Mouse (Mus musculus): Measurements from ENCODE around the gene Krt80. TPM values are rescaled to one million over a fixed set of nuclear protein-coding genes. Genes with fewer than 3 reads are reported as not detected.

Krt80 gene
- total and polyA plus RNA-seq, 3 experiments, result 0.20 TPM; not detected in 2

DNA sequence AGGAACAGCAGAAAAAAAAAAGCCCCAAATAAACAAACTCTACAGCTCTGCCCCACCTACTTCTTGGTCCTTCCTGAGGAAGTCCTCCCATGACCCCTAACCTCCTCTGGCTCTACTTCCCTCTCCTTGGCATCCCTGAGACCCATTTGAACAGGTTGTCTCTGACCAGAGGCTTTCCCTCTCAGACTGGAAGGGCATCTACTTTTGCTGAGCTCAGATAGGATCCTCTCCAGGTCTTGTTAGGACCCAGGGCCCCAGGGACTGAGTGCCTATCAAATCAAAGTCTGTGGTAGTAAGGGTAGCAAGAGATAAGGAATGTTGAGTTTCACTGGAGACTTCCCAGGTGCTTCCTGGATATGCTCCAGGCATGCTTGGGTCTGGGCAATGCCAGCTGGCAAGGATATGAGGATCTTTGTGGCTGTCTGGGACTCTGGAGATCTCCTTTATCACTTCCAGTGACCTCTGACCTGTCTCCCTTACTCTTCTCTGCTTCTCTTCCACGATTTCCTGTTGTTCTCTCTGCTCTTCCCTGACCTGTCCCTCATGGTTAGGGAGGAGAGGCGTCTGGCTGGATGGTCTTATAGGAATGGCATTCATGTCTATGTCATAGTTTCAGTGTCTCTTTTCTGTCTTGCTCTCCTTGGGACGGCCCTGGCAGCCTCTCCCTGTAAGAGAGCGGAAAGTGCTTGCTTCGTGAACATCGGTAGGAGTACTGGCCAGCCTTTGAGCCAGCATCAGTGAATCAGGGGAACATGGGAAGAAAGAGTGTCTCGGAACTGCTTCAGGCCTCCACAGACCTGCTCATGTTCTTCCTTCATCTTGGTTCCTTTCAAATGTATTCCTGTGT lies 2.4 kb upstream of the Krt80 start:
- in situ Hi-C loops (cut with MboI; ENCODE audit: low pct_ligation_motif_present, low pct_unique_long_range_greater_than_20kb, low sequenced_read_pairs) (no loop called here), dilution Hi-C loops (cut with MboI; ENCODE audit: extremely low pct_ligation_motif_present, extremely low pct_unique_long_range_greater_than_20kb, low sequenced_read_pairs) (no loop called here)
- peaks cover 83% of the 10 kb centered on the region for H3K27me3 ChIP-seq (replicated peaks)
- H3K4me3 ChIP-seq (replicated peaks in 1 of 3; ENCODE audit: low read depth in 2 of 3, low read length in 2 of 3, poor library complexity in 1 of 3), result no peak overlapping the region
- H3K79me2 ChIP-seq (replicated peaks; ENCODE audit: control insufficient read depth, extremely low read depth, insufficient read depth, poor library complexity, severe bottlenecking), result no peaks in the 10 kb centered on the region
- peaks cover 0 to 25% of the 10 kb centered on the region in 2 experiments; a peak in 2 of 4 replicates for H3K4me1 ChIP-seq (ENCODE audit: control insufficient read depth in 1 of 2, insufficient read depth in 2 of 2)
- H3K36me3 ChIP-seq (replicated peaks in 1 of 2; ENCODE audit: control insufficient read depth in 1 of 2, insufficient read depth in 1 of 2, low read length in 1 of 2), result no peaks in the 10 kb centered on the region
- H3K9ac ChIP-seq (ENCODE audit: insufficient read depth, low read depth), result no peak overlapping the region
- no peak for DNase-seq (ENCODE audit: extremely low read depth)
- TF ChIP-seq EP300 (IDR thresholded peaks at IDR 0.05; ENCODE audit: low read length) (no peak), NRF1 (IDR thresholded peaks at IDR 0.05; ENCODE audit: low read depth, low read length) (no peak), POLR2A (IDR thresholded peaks at IDR 0.05; ENCODE audit: low read depth, low read length) (no peak), ZMIZ1 (IDR thresholded peaks at IDR 0.05; ENCODE audit: low read depth, low read length) (no peak), ETS1 (conservative IDR thresholded peaks at IDR 0.05; ENCODE audit: low read depth, low read length) (no peak), USF2 (conservative IDR thresholded peaks at IDR 0.05; ENCODE audit: low read depth, low read length) (no peak), CHD1 (IDR thresholded peaks at IDR 0.05; ENCODE audit: low read depth, low read length) (no peak), ZC3H11A (IDR thresholded peaks at IDR 0.05; ENCODE audit: low read depth, low read length) (no peak), GABPA (IDR thresholded peaks at IDR 0.05; ENCODE audit: insufficient replicate concordance, low read depth, low read length) (no peak), MXI1 (IDR thresholded peaks at IDR 0.05; ENCODE audit: low read depth, low read length) (no peak), UBTF (IDR thresholded peaks at IDR 0.05; ENCODE audit: low read depth, low read length) (no peak), CTCF (conservative IDR thresholded peaks at IDR 0.05 in 1 of 2, IDR thresholded peaks at IDR 0.05 in 1 of 2; ENCODE audit: low read depth in 2 of 2, low read length in 2 of 2) (no peak), TBP (conservative IDR thresholded peaks at IDR 0.05; ENCODE audit: low read depth, low read length) (no peak), RCOR1 (conservative IDR thresholded peaks at IDR 0.05; ENCODE audit: low read depth, low read length) (no peak), CHD2 (IDR thresholded peaks at IDR 0.05; ENCODE audit: low read length) (no peak)
- H3K9me3 ChIP-seq (replicated peaks; ENCODE audit: low read length), result no peaks in the 10 kb centered on the region
- no peak overlapping the region for H3K4me2 ChIP-seq (ENCODE audit: insufficient read depth, low read depth, poor library complexity, severe bottlenecking)
- H3K27ac ChIP-seq (ENCODE audit: insufficient read depth, low read depth), result no peak overlapping the region

DNA sequence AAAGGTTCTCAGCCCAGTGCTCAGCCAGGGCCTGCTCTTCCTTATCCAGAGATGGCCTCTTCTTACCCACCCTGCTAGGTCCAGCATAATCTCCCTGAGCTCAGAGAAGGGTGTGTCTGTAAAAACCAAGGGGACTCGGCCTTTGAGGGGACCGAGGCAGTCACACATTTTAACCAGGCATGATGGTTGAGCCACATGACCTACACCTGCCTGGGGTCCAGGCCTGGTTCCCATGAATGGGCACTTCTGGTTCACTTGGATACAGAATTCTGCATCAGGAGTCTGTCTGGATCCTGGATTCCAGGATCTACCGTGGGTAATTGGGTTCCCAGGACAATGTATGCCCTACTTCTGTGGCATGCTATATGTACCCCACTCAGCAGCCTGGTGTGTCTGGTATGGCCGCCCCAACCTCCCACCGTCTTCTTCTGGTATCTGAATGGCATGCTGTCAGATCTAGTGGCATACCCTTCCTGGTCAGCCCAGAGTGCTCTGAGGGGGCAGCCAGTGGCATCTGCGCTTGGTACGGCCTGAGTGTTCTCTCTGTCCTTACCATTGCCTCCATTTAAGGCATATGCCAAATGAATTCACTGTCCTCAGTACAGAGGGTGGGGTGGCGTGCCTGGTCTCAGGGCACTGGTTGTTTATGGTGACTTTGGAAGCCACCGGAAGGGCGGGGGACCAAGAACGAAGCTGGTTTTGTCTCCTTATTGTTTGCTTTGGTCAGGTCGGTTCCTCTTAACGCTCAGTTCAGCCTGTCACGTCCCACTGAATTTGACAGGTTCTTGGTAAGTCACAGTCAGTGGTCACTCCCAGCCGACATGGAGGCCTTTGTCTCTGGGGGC lies 1.4 kb upstream of the Krt80 start:
- TF ChIP-seq SMC3 (IDR thresholded peaks at IDR 0.05; ENCODE audit: low read depth, low read length), result no peak
- no peak for TF ChIP-seq TCF12 (IDR thresholded peaks at IDR 0.05; ENCODE audit: low read depth, low read length)
- TF ChIP-seq IRF4 (IDR thresholded peaks at IDR 0.05; ENCODE audit: low read depth, low read length), result no peak
- no peak for TF ChIP-seq ELF1 (IDR thresholded peaks at IDR 0.05; ENCODE audit: low read depth, low read length)
- TF ChIP-seq ZKSCAN1 (IDR thresholded peaks at IDR 0.05; ENCODE audit: borderline replicate concordance, low read depth, low read length), result no peak
- TF ChIP-seq JUN (IDR thresholded peaks at IDR 0.05; ENCODE audit: insufficient read depth, low read depth, low read length), result no peak
- no peak for TF ChIP-seq EP300 (IDR thresholded peaks at IDR 0.05; ENCODE audit: low read length)
- TF ChIP-seq ZNF384 (IDR thresholded peaks at IDR 0.05; ENCODE audit: low read depth, low read length), result no peak
- TF ChIP-seq MEF2A (IDR thresholded peaks at IDR 0.05; ENCODE audit: borderline replicate concordance, low read depth, low read length), result no peak
- no peak for TF ChIP-seq HCFC1 (IDR thresholded peaks at IDR 0.05; ENCODE audit: low read depth, low read length)
- TF ChIP-seq CTCF (conservative IDR thresholded peaks at IDR 0.05 in 1 of 2, IDR thresholded peaks at IDR 0.05 in 1 of 2; ENCODE audit: low read depth in 2 of 2, low read length in 2 of 2), result no peak
- TF ChIP-seq MAX (IDR thresholded peaks at IDR 0.05; ENCODE audit: low read length), result no peak
- no peak for TF ChIP-seq CHD2 (IDR thresholded peaks at IDR 0.05; ENCODE audit: low read length)
- no peak for TF ChIP-seq MAZ (IDR thresholded peaks at IDR 0.05; ENCODE audit: low read depth, low read length)
- no peak for TF ChIP-seq POLR2AphosphoS2 (IDR thresholded peaks at IDR 0.05; ENCODE audit: low read depth, low read length)
- TF ChIP-seq ZMIZ1 (IDR thresholded peaks at IDR 0.05; ENCODE audit: low read depth, low read length), result no peak
- TF ChIP-seq PAX5 (IDR thresholded peaks at IDR 0.05; ENCODE audit: low read length), result no peak
- no peak for TF ChIP-seq USF1 (IDR thresholded peaks at IDR 0.05; ENCODE audit: low read depth, low read length)
- no peak for TF ChIP-seq ZC3H11A (IDR thresholded peaks at IDR 0.05; ENCODE audit: low read depth, low read length)
- no peak for TF ChIP-seq ETS1 (conservative IDR thresholded peaks at IDR 0.05; ENCODE audit: low read depth, low read length)
- in situ Hi-C loops (cut with MboI; ENCODE audit: low pct_ligation_motif_present, low pct_unique_long_range_greater_than_20kb, low sequenced_read_pairs) (no loop called here), dilution Hi-C loops (cut with MboI; ENCODE audit: extremely low pct_ligation_motif_present, extremely low pct_unique_long_range_greater_than_20kb, low sequenced_read_pairs) (no loop called here)
- no peak overlapping the region for H3K9ac ChIP-seq (ENCODE audit: insufficient read depth, low read depth)
- no peaks in the 10 kb centered on the region for H3K79me2 ChIP-seq (replicated peaks; ENCODE audit: control insufficient read depth, extremely low read depth, insufficient read depth, poor library complexity, severe bottlenecking)
- H3K36me3 ChIP-seq (replicated peaks in 1 of 2; ENCODE audit: control insufficient read depth in 1 of 2, insufficient read depth in 1 of 2, low read length in 1 of 2), result no peaks in the 10 kb centered on the region
- no peak overlapping the region for H3K4me2 ChIP-seq (ENCODE audit: insufficient read depth, low read depth, poor library complexity, severe bottlenecking)
- peaks cover 0 to 28% of the 10 kb centered on the region in 2 experiments; a peak in 2 of 4 replicates for H3K4me1 ChIP-seq (ENCODE audit: control insufficient read depth in 1 of 2, insufficient read depth in 2 of 2)
- no peak for DNase-seq (ENCODE audit: extremely low read depth)
- peaks cover 83% of the 10 kb centered on the region for H3K27me3 ChIP-seq (replicated peaks)
- no peak overlapping the region for H3K4me3 ChIP-seq (replicated peaks in 1 of 3; ENCODE audit: low read depth in 2 of 3, low read length in 2 of 3, poor library complexity in 1 of 3)
- H3K27ac ChIP-seq (ENCODE audit: insufficient read depth, low read depth), result no peak overlapping the region
- no peaks in the 10 kb centered on the region for H3K9me3 ChIP-seq (replicated peaks; ENCODE audit: low read length)
